Mouse (Mus musculus) MEL (cell line): ENCODE results near the gene Foxg1.

ENCODE experiments used
- BHLHE40 ChIP-seq: IDR thresholded peaks from 2 replicates; pipeline ENCODE4 v1.6.1; 2012; ENCODE audit warnings: low read depth, mild to moderate bottlenecking, inconsistent platforms, low read length, improper control_type of control experiment, borderline replicate concordance
- CHD2 ChIP-seq: IDR thresholded peaks from 2 replicates; pipeline ENCODE4 v1.6.1; 2011; ENCODE audit warnings: low read length, improper control_type of control experiment
- CTCF ChIP-seq, 3 experiments: IDR thresholded peaks in 2 of 3; conservative IDR thresholded peaks in 1 of 3; 2 replicates each; pipeline ENCODE4 v1.5.1; 2011 to 2012; ENCODE audit warnings: low read length in 3 of 3, low read depth in 2 of 3, mild to moderate bottlenecking in 2 of 3, improper control_type of control experiment in 1 of 3, inconsistent platforms in 1 of 3, mixed read lengths in 1 of 3, moderate library complexity in 1 of 3; ENCODE audit not compliant: control insufficient read depth in 1 of 3, insufficient read depth in 1 of 3, poor library complexity in 1 of 3, severe bottlenecking in 1 of 3
- ELF1 ChIP-seq: IDR thresholded peaks from 2 replicates; pipeline ENCODE4 v1.6.1; 2014; ENCODE audit warnings: low read depth, mild to moderate bottlenecking, inconsistent platforms, low read length, improper control_type of control experiment, moderate library complexity
- EP300 ChIP-seq, 2 experiments: IDR thresholded peaks; 2 replicates each; pipeline ENCODE4 v1.6.1; 2011; ENCODE audit warnings: improper control_type of control experiment in 2 of 2, low read length in 2 of 2, low read depth in 1 of 2, mild to moderate bottlenecking in 1 of 2
- GATA1 ChIP-seq: IDR thresholded peaks from 2 replicates; pipeline ENCODE4 v1.6.1; 2011; ENCODE audit warnings: low read depth, low read length, improper control_type of control experiment
- MAX ChIP-seq: IDR thresholded peaks from 2 replicates; pipeline ENCODE4 v1.6.1; 2011; ENCODE audit warnings: low read length, improper control_type of control experiment
- MAZ ChIP-seq: IDR thresholded peaks from 2 replicates; pipeline ENCODE4 v1.6.1; 2012; ENCODE audit warnings: low read depth, mild to moderate bottlenecking, inconsistent platforms, low read length, improper control_type of control experiment
- MEF2A ChIP-seq: IDR thresholded peaks from 2 replicates; pipeline ENCODE4 v1.6.1; 2014; ENCODE audit warnings: low read depth, mild to moderate bottlenecking, inconsistent platforms, low read length, improper control_type of control experiment; ENCODE audit not compliant: poor library complexity, insufficient replicate concordance, severe bottlenecking; ENCODE audit errors: extremely low read depth
- MXI1 ChIP-seq: IDR thresholded peaks from 2 replicates; pipeline ENCODE4 v1.6.1; 2011; ENCODE audit warnings: mild to moderate bottlenecking, low read depth, low read length, improper control_type of control experiment
- POLR2A ChIP-seq, 2 experiments: IDR thresholded peaks; 2 replicates each; pipeline ENCODE4 v1.6.1; 2011 to 2012; ENCODE audit warnings: low read length in 2 of 2, mild to moderate bottlenecking in 2 of 2, control low read depth in 1 of 2, improper control_type of control experiment in 1 of 2, low read depth in 1 of 2, moderate library complexity in 1 of 2; ENCODE audit not compliant: control insufficient read depth in 1 of 2, insufficient read depth in 1 of 2, poor library complexity in 1 of 2
- UBTF ChIP-seq: IDR thresholded peaks from 2 replicates; pipeline ENCODE4 v1.6.1; 2012; ENCODE audit warnings: low read depth, mild to moderate bottlenecking, inconsistent platforms, low read length, improper control_type of control experiment, moderate library complexity, borderline replicate concordance; ENCODE audit not compliant: insufficient read depth
- ZKSCAN1 ChIP-seq: IDR thresholded peaks from 2 replicates; pipeline ENCODE4 v1.6.1; 2012; ENCODE audit warnings: low read depth, mild to moderate bottlenecking, inconsistent platforms, low read length, improper control_type of control experiment, moderate library complexity
- ZMIZ1 ChIP-seq: IDR thresholded peaks from 2 replicates; pipeline ENCODE4 v1.6.1; 2012; ENCODE audit warnings: low read depth, mild to moderate bottlenecking, inconsistent platforms, low read length, improper control_type of control experiment, moderate library complexity

DNA sequence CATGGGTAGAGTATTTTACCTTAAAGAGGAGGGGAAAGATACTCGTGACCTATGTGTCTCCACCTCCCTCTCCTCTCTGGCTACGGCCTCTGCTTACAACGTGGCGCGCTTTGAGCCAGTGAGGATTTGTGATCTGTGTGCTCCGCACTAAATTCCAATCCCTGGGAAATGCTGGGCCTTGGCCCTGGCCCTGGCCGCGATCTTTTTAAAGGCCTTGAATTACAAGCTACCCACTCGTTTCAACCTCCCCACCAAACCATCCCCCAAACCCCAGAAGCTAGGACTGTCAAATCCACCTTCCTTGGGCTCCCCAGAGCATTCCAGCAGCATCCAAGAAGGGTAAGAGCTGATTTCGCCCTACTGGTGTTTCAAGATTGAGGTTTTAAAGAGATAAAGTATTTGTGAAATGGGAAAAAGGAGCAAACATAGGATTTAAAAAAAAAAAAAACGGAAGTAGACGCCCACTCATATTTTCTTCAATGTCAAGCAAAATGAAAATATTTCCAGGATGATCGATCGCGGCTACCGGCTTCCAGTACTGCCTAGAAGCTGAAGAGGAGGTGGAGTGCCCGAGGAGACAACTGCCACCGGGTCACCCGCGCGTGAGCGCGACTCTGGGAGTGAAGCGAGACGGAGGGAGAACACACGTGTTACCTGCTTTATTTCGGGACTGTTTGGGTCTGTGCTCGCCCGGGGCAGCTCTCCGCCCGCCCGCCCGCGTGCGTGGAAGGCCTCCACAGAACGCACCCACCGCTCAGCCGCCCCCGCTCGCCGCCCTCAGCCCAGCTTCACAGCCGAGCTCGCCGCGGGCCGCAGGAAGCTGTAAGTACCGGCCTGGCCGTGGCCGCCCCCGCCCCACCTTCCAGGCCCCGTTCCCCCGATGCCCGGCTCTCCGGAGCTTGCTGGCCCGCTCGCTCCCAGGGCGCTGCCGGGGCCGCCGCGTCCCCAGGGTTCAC is at the start of gene Foxg1:
- TF ChIP-seq CTCF (IDR thresholded peaks at IDR 0.05 in 2 of 3, conservative IDR thresholded peaks at IDR 0.05 in 1 of 3; ENCODE audit: control insufficient read depth in 1 of 3, insufficient read depth in 1 of 3, low read depth in 2 of 3, low read length in 3 of 3, poor library complexity in 1 of 3, severe bottlenecking in 1 of 3) (no peak), CHD2 (no peak), UBTF (no peak), MXI1 (no peak), POLR2A (IDR thresholded peaks at IDR 0.05; ENCODE audit: control insufficient read depth in 1 of 2, insufficient read depth in 1 of 2, low read depth in 1 of 2, low read length in 2 of 2, poor library complexity in 1 of 2) (no peak), ELF1 (no peak), EP300 (IDR thresholded peaks at IDR 0.05; ENCODE audit: low read depth in 1 of 2, low read length in 2 of 2) (no peak), BHLHE40 (no peak), ZMIZ1 (no peak), MAX (no peak), MAZ (no peak), GATA1 (no peak), MEF2A (no peak), ZKSCAN1 (no peak)
